Mouse (Mus musculus): Measurements from ENCODE around the gene Lsp1. TPM values are rescaled to one million over a fixed set of nuclear protein-coding genes. Genes with fewer than 3 reads are reported as not detected.

The Lsp1 gene
- polyA plus RNA-seq, 1 experiment from 2014 or later: 6.9 TPM

GRCm38 (mm10) chr7:142510021-142510777 lies 49.6 kb downstream of the Lsp1 start:
- no peak for ATAC-seq (ENCODE audit: low FRiP score)
- Histone ChIP-seq H3K36me3 (no peaks in the 10 kb centered on the region), H3K9ac (replicated peaks) (no peak overlapping the region), H3K27ac (replicated peaks) (peak overlapping the region; percentile 78), H3K4me2 (no peak overlapping the region; the same call in 1 of the 2 replicates), H3K9me3 (replicated peaks) (no peaks in the 10 kb centered on the region), H3K4me1 (peaks cover 23% of the 10 kb centered on the region), H3K27me3 (replicated peaks) (peaks cover 7% of the 10 kb centered on the region; the same call in 1 of the 2 replicates), H3K4me3 (replicated peaks) (no peak overlapping the region)
- WGBS: 13% methylated on average over 12 of the region's 12 CpGs

GRCm38 (mm10) chr7:142514048-142514447 lies 53.4 kb downstream of the Lsp1 start:
- H3K27me3 ChIP-seq (replicated peaks): peaks cover 7% of the 10 kb centered on the region; the same call in 1 of the 2 replicates
- no peaks in the 10 kb centered on the region for H3K36me3 ChIP-seq
- H3K9ac ChIP-seq (replicated peaks): no peak overlapping the region
- no peak overlapping the region for H3K4me3 ChIP-seq (replicated peaks)
- no peak for ATAC-seq (ENCODE audit: low FRiP score)
- no peaks in the 10 kb centered on the region for H3K9me3 ChIP-seq (replicated peaks)
- WGBS: 90% methylated on average over 4 of the region's 4 CpGs
- H3K27ac ChIP-seq (replicated peaks): no peak overlapping the region
- H3K4me1 ChIP-seq: peaks cover 24% of the 10 kb centered on the region
- H3K4me2 ChIP-seq: no peak overlapping the region

GRCm38 (mm10) chr7:142516221-142516978 lies 55.8 kb downstream of the Lsp1 start:
- Histone ChIP-seq H3K9me3 (replicated peaks) (no peaks in the 10 kb centered on the region), H3K4me2 (peak overlapping the region; percentile 35), H3K27me3 (replicated peaks) (peaks cover 7% of the 10 kb centered on the region; the same call in 1 of the 2 replicates), H3K36me3 (no peaks in the 10 kb centered on the region), H3K4me3 (replicated peaks) (no peak overlapping the region), H3K27ac (replicated peaks) (peak overlapping the region; percentile 54), H3K4me1 (peaks cover 13% of the 10 kb centered on the region), H3K9ac (replicated peaks) (no peak overlapping the region)
- ATAC-seq (ENCODE audit: low FRiP score): peak; percentile 70
- WGBS: 49% methylated on average over 20 of the region's 21 CpGs

- Histone ChIP-seq H3K4me1 (peaks cover 13% of the 10 kb centered on the region), H3K27ac (replicated peaks) (no peak overlapping the region), H3K27me3 (replicated peaks) (peaks cover 10% of the 10 kb centered on the region; the same call in 1 of the 2 replicates), H3K4me2 (no peak overlapping the region), H3K4me3 (replicated peaks) (no peak overlapping the region), H3K9ac (replicated peaks) (no peak overlapping the region), H3K36me3 (no peaks in the 10 kb centered on the region), H3K9me3 (replicated peaks) (no peaks in the 10 kb centered on the region)
- ATAC-seq (ENCODE audit: low FRiP score): no peak
- WGBS: 89% methylated on average over 3 of the region's 3 CpGs
These were observed 56.9 kb downstream of the Lsp1 start for GRCm38 (mm10) chr7:142517531-142517930.

- Histone ChIP-seq H3K9me3 (replicated peaks) (no peaks in the 10 kb centered on the region), H3K4me1 (peaks cover 19% of the 10 kb centered on the region), H3K4me2 (no peak overlapping the region), H3K27ac (replicated peaks) (no peak overlapping the region), H3K4me3 (replicated peaks) (no peak overlapping the region), H3K36me3 (no peaks in the 10 kb centered on the region), H3K9ac (replicated peaks) (no peak overlapping the region), H3K27me3 (replicated peaks) (0 out of 2 replicates have a peak, but pooled peaks cover 3% of the 10 kb centered on the region)
- ATAC-seq (ENCODE audit: low FRiP score): no peak
- WGBS: 87% methylated on average over 4 of the region's 4 CpGs
These were observed 59.7 kb downstream of the Lsp1 start for GRCm38 (mm10) chr7:142520331-142520730.

- H3K4me1 ChIP-seq: peaks cover 6% of the 10 kb centered on the region; the same call in 1 of the 2 replicates
- no peak overlapping the region for H3K4me2 ChIP-seq
- WGBS: 32% methylated on average over 4 of the region's 4 CpGs
- H3K27ac ChIP-seq (replicated peaks): no peak overlapping the region
- ATAC-seq (ENCODE audit: low FRiP score): no peak
- H3K4me3 ChIP-seq (replicated peaks): no peak overlapping the region
- H3K27me3 ChIP-seq (replicated peaks): 0 out of 2 replicates have a peak, but pooled peaks cover 6% of the 10 kb centered on the region
- H3K9ac ChIP-seq (replicated peaks): no peak overlapping the region
- H3K36me3 ChIP-seq: no peaks in the 10 kb centered on the region
- no peaks in the 10 kb centered on the region for H3K9me3 ChIP-seq (replicated peaks)
These were observed 61.7 kb downstream of the Lsp1 start for GRCm38 (mm10) chr7:142522352-142522751.

- Histone ChIP-seq H3K4me2 (peak overlapping the region; percentile 35), H3K36me3 (no peaks in the 10 kb centered on the region), H3K4me1 (peaks cover 6% of the 10 kb centered on the region; the same call in 1 of the 2 replicates), H3K4me3 (replicated peaks) (no peak overlapping the region), H3K27me3 (replicated peaks) (0 out of 2 replicates have a peak, but pooled peaks cover 6% of the 10 kb centered on the region), H3K27ac (replicated peaks) (0 out of 2 replicates have a peak overlapping the region, but pooled peaks have one; percentile 33), H3K9ac (replicated peaks) (no peak overlapping the region), H3K9me3 (replicated peaks) (no peaks in the 10 kb centered on the region)
- ATAC-seq (ENCODE audit: low FRiP score): no peak
- WGBS: 15% methylated on average over 17 of the region's 17 CpGs
These were observed 62.8 kb downstream of the Lsp1 start for GRCm38 (mm10) chr7:142523200-142523990.

- no peaks in the 10 kb centered on the region for H3K9me3 ChIP-seq (replicated peaks)
- no peak overlapping the region for H3K9ac ChIP-seq (replicated peaks)
- no peak for ATAC-seq (ENCODE audit: low FRiP score)
- WGBS: 29% methylated on average over 13 of the region's 13 CpGs
- H3K4me1 ChIP-seq: peaks cover 10% of the 10 kb centered on the region; the same call in 1 of the 2 replicates
- H3K27ac ChIP-seq (replicated peaks): 0 out of 2 replicates have a peak overlapping the region, but pooled peaks have one; percentile 38
- no peaks in the 10 kb centered on the region for H3K36me3 ChIP-seq
- H3K4me2 ChIP-seq: no peak overlapping the region
- H3K27me3 ChIP-seq (replicated peaks): 0 out of 2 replicates have a peak, but pooled peaks cover 6% of the 10 kb centered on the region
- no peak overlapping the region for H3K4me3 ChIP-seq (replicated peaks)
These were observed 65.0 kb downstream of the Lsp1 start for GRCm38 (mm10) chr7:142525342-142526178.

GRCm38 (mm10) chr7:142529350-142529749 lies 68.7 kb downstream of the Lsp1 start:
- WGBS: 62% methylated on average over 10 of the region's 10 CpGs
- H3K4me2 ChIP-seq: no peak overlapping the region
- no peak overlapping the region for H3K9ac ChIP-seq (replicated peaks)
- H3K4me3 ChIP-seq (replicated peaks): no peak overlapping the region
- 0 out of 2 replicates have a peak, but pooled peaks cover 3% of the 10 kb centered on the region for H3K27me3 ChIP-seq (replicated peaks)
- peaks cover 24% of the 10 kb centered on the region for H3K4me1 ChIP-seq
- H3K9me3 ChIP-seq (replicated peaks): no peaks in the 10 kb centered on the region
- no peak for ATAC-seq (ENCODE audit: low FRiP score)
- H3K36me3 ChIP-seq: no peaks in the 10 kb centered on the region
- no peak overlapping the region for H3K27ac ChIP-seq (replicated peaks)

GRCm38 (mm10) chr7:142531973-142532521 lies 71.4 kb downstream of the Lsp1 start:
- H3K27me3 ChIP-seq (replicated peaks): no peaks in the 10 kb centered on the region
- ATAC-seq (ENCODE audit: low FRiP score): no peak; the same call in 1 of the 2 replicates
- no peaks in the 10 kb centered on the region for H3K9me3 ChIP-seq (replicated peaks)
- peaks cover 31% of the 10 kb centered on the region for H3K4me1 ChIP-seq
- H3K27ac ChIP-seq (replicated peaks): 0 out of 2 replicates have a peak overlapping the region, but pooled peaks have one; percentile 6
- H3K36me3 ChIP-seq: peaks cover 5% of the 10 kb centered on the region; the same call in 1 of the 2 replicates
- 79% methylated on average over 4 of the region's 4 CpGs for WGBS
- no peak overlapping the region for H3K4me3 ChIP-seq (replicated peaks)
- no peak overlapping the region for H3K4me2 ChIP-seq
- no peak overlapping the region for H3K9ac ChIP-seq (replicated peaks)

Data from neural tube, embryonic 15.5 days (tissue).